Mouse (Mus musculus): ENCODE results near the gene Hsf5.

- TF ChIP-seq EP300 (IDR thresholded peaks at IDR 0.05; ENCODE audit: insufficient read depth, low read depth, low read length): no peak
- no peak for TF ChIP-seq POLR2A (IDR thresholded peaks at IDR 0.05; ENCODE audit: insufficient read depth, low read length)
- no peak for TF ChIP-seq CTCF (IDR thresholded peaks at IDR 0.05; ENCODE audit: low read depth, low read length)
These were observed 61.6 kb downstream of the Hsf5 start for GRCm38 (mm10) chr11:87678545-87678944.
